In the genomic region with DNA sequence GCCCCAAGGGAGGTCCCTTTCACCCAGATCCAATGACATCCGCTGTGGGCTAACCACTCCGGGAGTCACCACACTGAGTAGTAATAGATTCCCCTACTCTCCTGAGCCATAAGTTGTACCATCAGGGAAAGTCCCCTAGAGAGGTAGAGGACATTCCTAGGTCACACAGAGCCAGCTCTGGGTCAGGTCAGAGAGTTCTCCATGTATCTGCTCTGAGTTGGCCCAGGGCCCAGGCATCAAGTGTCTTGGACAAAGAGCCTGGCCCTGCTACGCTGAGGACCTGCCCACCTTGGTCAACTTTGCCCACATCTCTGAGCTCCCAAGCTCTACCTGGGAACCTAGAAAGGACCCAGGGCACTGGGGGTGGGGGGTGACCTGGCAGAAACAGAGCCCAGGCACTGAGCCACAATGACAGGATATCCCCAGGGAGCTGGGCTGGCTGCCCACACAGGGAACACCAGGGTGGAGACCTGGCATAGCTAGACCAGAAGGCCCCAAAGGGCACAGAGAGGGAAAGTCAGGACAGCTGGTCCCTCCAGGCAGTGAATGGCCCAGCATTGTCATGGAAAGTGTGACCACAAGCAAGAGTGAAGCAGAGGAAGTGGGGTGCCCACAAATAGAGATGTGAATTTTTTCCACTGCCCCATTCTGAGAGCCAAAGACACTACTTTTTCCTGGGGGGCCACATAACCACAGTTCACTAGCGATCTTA, we compare ENCODE assay signal across 8 mouse cellular contexts. TPM values are rescaled to one million over a fixed set of nuclear protein-coding genes. Genes with fewer than 3 reads are reported as not detected.
DNase-seq lines count a peak whose midpoint lies in the region; ATAC-seq lines count a peak whose summit lies in the region.

No protein-coding gene starts in this region.

- H3K4me1 ChIP-seq in kidney, embryonic 16.5 days (ENCODE audit: insufficient read depth, low read length): peaks cover 36% of the 10 kb centered on the region
- H3K4me1 ChIP-seq in heart, embryonic 16.5 days (ENCODE audit: control insufficient read depth, insufficient read depth, low read length): peaks cover 35% of the 10 kb centered on the region
- no peaks in the 10 kb centered on the region for H3K4me1 ChIP-seq in forebrain, embryonic 11.5 days (replicated peaks; ENCODE audit: control insufficient read depth, insufficient read depth, low read length)

- H3K9ac ChIP-seq in kidney, embryonic 16.5 days (replicated peaks; ENCODE audit: low read length): no peak overlapping the region
- H3K9ac ChIP-seq in heart, embryonic 16.5 days (ENCODE audit: low read length): no peak overlapping the region
- H3K9ac ChIP-seq in forebrain, embryonic 11.5 days (ENCODE audit: low read length): no peak overlapping the region

- H3K4me2 ChIP-seq in kidney, embryonic 16.5 days (replicated peaks; ENCODE audit: low read depth, low read length): no peak overlapping the region
- H3K4me2 ChIP-seq in heart, embryonic 16.5 days (ENCODE audit: low read depth, low read length): no peak overlapping the region
- H3K4me2 ChIP-seq in forebrain, embryonic 11.5 days (ENCODE audit: low read depth, low read length, severe bottlenecking): no peak overlapping the region

- no peak overlapping the region; the same call in 1 of the 2 replicates for H3K27ac ChIP-seq in kidney, embryonic 16.5 days (ENCODE audit: low read length)
- peak overlapping the region; percentile 50 for H3K27ac ChIP-seq in heart, embryonic 16.5 days (ENCODE audit: low read length)
- H3K27ac ChIP-seq in forebrain, embryonic 11.5 days (ENCODE audit: low read depth, low read length): no peak overlapping the region

- no peak overlapping the region for H3K4me3 ChIP-seq in kidney, embryonic 16.5 days (ENCODE audit: low read length)
- no peak overlapping the region for H3K4me3 ChIP-seq in heart, embryonic 16.5 days (ENCODE audit: low read length)
- no peak overlapping the region for H3K4me3 ChIP-seq in forebrain, embryonic 11.5 days (ENCODE audit: low read depth, low read length)

- ATAC-seq in kidney, embryonic 16.5 days (ENCODE audit: low FRiP score, low TSS enrichment): no peak
- peak; percentile 65 for ATAC-seq in heart, embryonic 16.5 days (replicated peaks; ENCODE audit: extremely low read depth, insufficient read depth, low FRiP score)
- no peak for ATAC-seq in forebrain, embryonic 11.5 days (replicated peaks; ENCODE audit: low FRiP score)

- intact Hi-C loops in left cerebral cortex, postnatal 4 days (cut with DNase I): no loop called here

- WGBS in kidney, embryonic 16.5 days: 83% methylated on average over 4 of the region's 4 CpGs
- WGBS in heart, embryonic 16.5 days: 61% methylated on average over 4 of the region's 4 CpGs
- 90% methylated on average over 4 of the region's 4 CpGs for WGBS in forebrain, embryonic 11.5 days

- peak; percentile 79 for DNase-seq in kidney, adult 18-20 months
- peak; percentile 63 for DNase-seq in adrenal gland, postnatal 25 days
- DNase-seq in lung, postnatal 14 days: peak; percentile 85
- DNase-seq in left cerebral cortex, postnatal 4 days: no peak
- DNase-seq in layer of hippocampus, postnatal 14 days (ENCODE audit: low spot score in 2 of 2): no peak
- DNase-seq in forebrain, embryonic 11.5 days (ENCODE audit: low spot score): no peak

- H3K36me3 ChIP-seq in kidney, embryonic 16.5 days (ENCODE audit: insufficient read depth, low read length): no peaks in the 10 kb centered on the region
- H3K36me3 ChIP-seq in heart, embryonic 16.5 days (ENCODE audit: control insufficient read depth, insufficient read depth): no peaks in the 10 kb centered on the region
- H3K36me3 ChIP-seq in forebrain, embryonic 11.5 days (ENCODE audit: control insufficient read depth, insufficient read depth, low read length): no peaks in the 10 kb centered on the region

- no peaks in the 10 kb centered on the region for H3K9me3 ChIP-seq in kidney, embryonic 16.5 days (ENCODE audit: low read length)
- H3K9me3 ChIP-seq in heart, embryonic 16.5 days (replicated peaks; ENCODE audit: control insufficient read depth, low read length): no peaks in the 10 kb centered on the region
- H3K9me3 ChIP-seq in forebrain, embryonic 11.5 days (ENCODE audit: control insufficient read depth, low read length): no peaks in the 10 kb centered on the region

- no peaks in the 10 kb centered on the region for H3K27me3 ChIP-seq in kidney, embryonic 16.5 days (ENCODE audit: insufficient read depth, low read length)
- no peaks in the 10 kb centered on the region for H3K27me3 ChIP-seq in heart, embryonic 16.5 days (ENCODE audit: control insufficient read depth, insufficient read depth, low read length)
- H3K27me3 ChIP-seq in forebrain, embryonic 11.5 days (ENCODE audit: control insufficient read depth, insufficient read depth, low read length): no peaks in the 10 kb centered on the region

RNA-seq across cellular contexts. Expression of a gene that starts 7.4 kb away (rescaled TPM):
- 5.4 and 5.9 TPM in 2 replicates for polyA plus RNA-seq in kidney, embryonic 16.5 days (2015; fragmentation: Nextera tagmentation; extraction: Ambion mirVana)
- 5.4 and 6.3 TPM in 2 replicates for total RNA-seq in adrenal gland, postnatal 25 days (2021)
- polyA plus RNA-seq in heart, embryonic 16.5 days (2015; fragmentation: Nextera tagmentation; extraction: Ambion mirVana): 9.0 and 14.9 TPM in 2 replicates
- 1 to 10 TPM; 2.3 to 2.5 TPM for total RNA-seq in left cerebral cortex, postnatal 4 days (2021)
- total RNA-seq in layer of hippocampus, postnatal 14 days (2021): 1 to 10 TPM; 7.9 to 8.1 TPM
- polyA plus RNA-seq in forebrain, embryonic 11.5 days (2014; fragmentation: Nextera tagmentation; extraction: Ambion mirVana): 0.73 and 1.3 TPM in 2 replicates

RNA-seq across cellular contexts. Expression of a gene that starts 45.3 kb away (rescaled TPM):
- polyA plus RNA-seq in kidney, embryonic 16.5 days (2015; fragmentation: Nextera tagmentation; extraction: Ambion mirVana): 1.7 and 3.1 TPM in 2 replicates
- 0.15 TPM in 1 of 2 replicates, not detected in the other for total RNA-seq in adrenal gland, postnatal 25 days (2021)
- polyA plus RNA-seq in heart, embryonic 16.5 days (2015; fragmentation: Nextera tagmentation; extraction: Ambion mirVana): 3.0 and 5.6 TPM in 2 replicates
- under 1 TPM; 0.28 to 0.50 TPM for total RNA-seq in left cerebral cortex, postnatal 4 days (2021)
- total RNA-seq in layer of hippocampus, postnatal 14 days (2021): under 1 TPM; 0.65 to 0.83 TPM
- polyA plus RNA-seq in forebrain, embryonic 11.5 days (2014; fragmentation: Nextera tagmentation; extraction: Ambion mirVana): 1.1 and 1.6 TPM in 2 replicates

Comparison
In these comparisons a context has a peak if more than half of its experiments do, and no peak if none do; other contexts are left out.
1. DNase-seq: peak in kidney, adult 18-20 months (single experiment), adrenal gland, postnatal 25 days (single experiment) and lung, postnatal 14 days (single experiment); none in left cerebral cortex, postnatal 4 days (single experiment), layer of hippocampus, postnatal 14 days (0 of 2) and forebrain, embryonic 11.5 days (single experiment).